Mouse (Mus musculus) cerebral cortex, adult 2 months (tissue): ENCODE measurements around the gene Tm9sf3.

Source experiments
- WGBS: fragments of 180-500 bp; shearing (Covaris S2); methylation state at CpG from one replicate; pipeline ENCODE4 v1.1.7; 2018; 5-methylcytosine and 5-hydroxymethylcytosine counted together

The Tm9sf3 gene

DNA sequence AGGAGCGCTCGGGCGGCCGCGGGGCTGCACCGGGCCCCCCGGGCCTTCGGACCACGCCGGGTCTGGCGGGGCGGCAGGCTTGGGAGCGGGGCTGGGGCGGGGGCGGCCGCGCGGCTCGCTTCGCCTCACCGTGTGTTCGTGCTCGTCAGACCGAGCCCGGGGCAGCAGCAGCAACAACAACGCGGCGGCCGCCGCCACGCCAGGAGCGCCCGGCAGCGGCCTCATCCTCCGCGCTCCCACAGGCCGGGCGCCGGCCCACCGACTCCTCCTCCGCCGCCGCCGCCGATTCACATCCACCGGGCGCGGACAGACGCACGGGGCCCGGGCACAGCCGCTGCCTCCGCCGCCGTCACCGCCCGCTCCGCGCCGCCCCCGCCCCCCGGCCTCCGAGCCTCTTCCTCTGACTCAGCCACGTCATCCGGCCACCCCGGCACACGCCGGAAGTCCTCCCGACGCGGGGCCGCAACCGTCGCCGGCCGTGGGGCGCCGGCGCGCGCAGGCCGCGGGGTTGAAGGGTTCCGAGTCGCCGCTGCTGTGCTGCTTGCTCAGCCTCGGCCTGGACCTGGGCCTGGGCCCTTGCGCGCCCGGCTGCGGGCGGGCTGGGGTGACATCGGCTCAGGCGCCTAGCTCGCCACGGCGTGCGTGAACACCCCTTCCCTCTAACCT is at the start of gene Tm9sf3:
Gene Tm9sf3, minus strand, starts transcription at position 368 of the 666 bp plus-strand sequence.
- under 1% methylated on average over 96 of the region's 98 CpGs for WGBS

DNA sequence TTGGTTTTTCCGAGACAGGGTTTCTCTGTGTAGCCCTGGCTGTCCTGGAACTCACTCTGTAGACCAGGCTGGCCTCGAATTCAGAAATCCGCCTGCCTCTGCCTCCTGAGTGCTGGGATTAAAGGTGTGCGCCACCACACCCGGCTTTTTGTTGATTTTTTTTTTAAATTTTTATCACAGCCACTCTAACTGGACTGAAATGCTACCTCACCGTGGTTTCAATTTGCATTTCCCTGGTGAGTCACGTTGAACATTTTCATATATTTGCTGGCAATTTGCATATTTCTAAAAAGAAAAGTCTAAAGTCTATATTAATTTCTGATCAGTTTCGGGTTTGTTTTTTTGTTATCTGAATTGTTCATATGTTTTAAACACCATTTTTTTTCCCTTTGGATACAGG is 48.8 kb upstream of the Tm9sf3 start:
- WGBS = 67% methylated on average over 8 of the region's 8 CpGs

GRCm38 (mm10) chr19:41312027-41312426 is 48.2 kb upstream of the Tm9sf3 start:
- 93% methylated on average over 4 of the region's 4 CpGs for WGBS

DNA sequence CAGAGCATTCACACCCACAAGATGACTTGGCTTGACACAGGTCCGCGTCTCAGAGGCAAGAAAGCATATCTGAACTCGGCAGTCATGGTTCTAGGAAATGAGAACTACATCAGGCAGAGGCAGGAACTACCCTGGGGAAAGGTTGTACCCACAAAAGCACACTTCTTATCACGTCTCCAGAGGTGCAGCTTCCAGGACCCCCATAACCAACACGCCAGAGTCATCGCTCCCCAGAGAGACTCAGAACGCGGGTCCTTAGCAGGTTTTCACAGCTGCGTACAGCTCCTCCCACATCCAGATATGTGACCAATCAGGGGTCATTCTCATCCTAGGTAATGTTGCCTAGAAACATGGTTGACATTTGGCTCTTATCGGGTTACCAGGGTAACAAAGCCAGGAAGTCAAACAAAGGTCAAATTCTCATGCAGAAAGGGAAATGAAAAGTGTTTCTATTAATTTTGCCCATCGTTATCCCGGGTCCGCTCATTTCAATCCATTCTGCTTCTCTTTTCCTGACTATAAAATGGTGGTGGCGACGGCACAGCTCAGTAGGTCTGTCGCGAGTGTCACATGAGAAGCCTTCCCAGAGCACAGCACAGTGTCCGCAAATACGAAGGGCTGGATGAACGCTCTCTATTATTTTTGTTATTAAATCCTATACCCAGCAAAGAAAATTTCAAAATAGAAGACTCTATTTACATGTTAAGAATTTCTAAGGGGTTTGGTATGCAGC is 47.3 kb upstream of the Tm9sf3 start:
- 28% methylated on average over 20 of the region's 20 CpGs for WGBS

- 85% methylated on average over 3 of the region's 3 CpGs for WGBS
Observed at GRCm38 (mm10) chr19:41303933-41304332, 40.1 kb upstream of the Tm9sf3 start.

GRCm38 (mm10) chr19:41303433-41303832 is 39.6 kb upstream of the Tm9sf3 start:
- 84% methylated on average over 6 of the region's 6 CpGs for WGBS

GRCm38 (mm10) chr19:41301856-41302255 is 38.1 kb upstream of the Tm9sf3 start:
- 86% methylated on average over 6 of the region's 6 CpGs for WGBS

DNA sequence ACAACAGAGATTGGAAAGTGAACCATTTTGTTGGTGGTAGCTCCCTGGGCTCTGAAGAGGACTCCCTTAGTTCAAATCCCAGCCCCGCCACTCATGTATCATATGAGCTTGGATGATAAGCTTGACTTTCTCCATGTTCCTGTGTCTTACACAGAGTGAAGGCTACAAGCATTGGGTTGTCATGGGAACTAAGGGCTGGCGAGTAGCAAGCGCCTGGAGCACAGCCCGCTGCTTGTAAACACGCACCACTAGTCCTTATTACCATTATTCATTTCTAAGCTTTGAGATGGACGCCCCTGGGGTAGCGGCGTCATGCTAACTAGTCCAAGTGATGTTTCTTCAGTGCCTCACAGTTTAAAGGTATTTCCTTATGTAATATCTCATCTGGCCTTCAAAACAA is 35.6 kb upstream of the Tm9sf3 start:
- 62% methylated on average over 8 of the region's 8 CpGs for WGBS

- 80% methylated on average over 5 of the region's 5 CpGs for WGBS
Observed at GRCm38 (mm10) chr19:41290952-41291619, 27.3 kb upstream of the Tm9sf3 start.

DNA sequence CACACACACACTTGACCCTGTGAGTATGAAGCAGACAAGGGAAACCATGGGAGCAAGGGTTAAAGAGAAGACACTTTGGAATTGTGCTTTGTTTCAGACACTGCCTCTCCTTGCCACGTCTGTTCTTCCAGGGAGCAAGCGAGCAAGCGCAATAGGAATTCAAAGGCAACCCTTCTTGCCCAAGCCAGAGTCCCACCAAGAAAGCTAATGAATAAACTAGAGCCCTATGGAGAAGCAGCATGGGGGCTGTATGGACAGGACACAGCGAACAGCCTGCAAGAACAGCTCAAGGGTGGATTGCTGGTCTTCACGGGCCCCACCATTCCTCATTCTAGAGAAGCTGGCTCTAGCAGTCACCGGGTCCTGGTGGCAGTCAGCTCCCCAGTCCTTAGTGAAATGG is 24.8 kb upstream of the Tm9sf3 start:
- WGBS = 66% methylated on average over 6 of the region's 6 CpGs

DNA sequence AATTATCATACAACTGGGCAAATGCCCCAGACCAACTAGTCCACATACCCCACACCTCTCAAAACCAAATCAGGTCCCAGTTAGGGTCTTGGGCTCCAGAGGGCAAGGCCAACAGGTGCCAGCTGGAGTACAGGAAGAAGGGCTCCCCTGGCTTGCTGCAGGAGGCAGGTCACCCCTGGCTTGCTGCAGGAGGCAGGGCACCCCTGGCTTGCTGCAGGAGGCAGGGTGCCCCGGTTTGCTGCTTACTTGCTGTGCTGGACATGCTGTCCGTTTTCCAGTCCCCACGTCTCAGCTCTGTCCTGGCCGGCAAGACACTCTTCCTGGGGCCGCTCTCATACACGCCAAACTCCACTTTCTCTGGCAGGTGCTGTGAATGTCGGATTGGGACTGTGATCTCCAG is 23.4 kb upstream of the Tm9sf3 start:
- WGBS = 84% methylated on average over 7 of the region's 7 CpGs

DNA sequence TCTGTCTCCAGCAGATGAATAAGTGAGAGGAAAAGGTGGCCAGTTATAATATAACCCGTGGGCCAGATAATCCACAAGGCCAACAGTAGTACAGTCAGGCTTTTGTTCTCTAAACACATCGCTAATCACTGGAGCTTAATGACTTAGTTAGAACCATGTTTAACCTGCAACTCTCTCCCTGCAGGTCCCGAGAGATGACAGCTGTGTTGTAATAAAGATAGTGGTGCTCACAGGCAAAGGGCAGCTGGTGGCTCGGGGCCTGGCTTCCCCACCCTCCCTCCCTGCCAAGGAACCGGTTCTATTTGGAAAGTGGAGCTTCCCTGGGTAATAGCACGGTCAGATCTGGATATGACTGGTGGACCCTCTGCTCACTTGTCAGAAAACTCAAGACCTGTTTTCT is 20.7 kb upstream of the Tm9sf3 start:
- WGBS = 76% methylated on average over 6 of the region's 6 CpGs

- WGBS = 82% methylated on average over 5 of the region's 5 CpGs
Observed at GRCm38 (mm10) chr19:41282718-41283117, 18.9 kb upstream of the Tm9sf3 start.

DNA sequence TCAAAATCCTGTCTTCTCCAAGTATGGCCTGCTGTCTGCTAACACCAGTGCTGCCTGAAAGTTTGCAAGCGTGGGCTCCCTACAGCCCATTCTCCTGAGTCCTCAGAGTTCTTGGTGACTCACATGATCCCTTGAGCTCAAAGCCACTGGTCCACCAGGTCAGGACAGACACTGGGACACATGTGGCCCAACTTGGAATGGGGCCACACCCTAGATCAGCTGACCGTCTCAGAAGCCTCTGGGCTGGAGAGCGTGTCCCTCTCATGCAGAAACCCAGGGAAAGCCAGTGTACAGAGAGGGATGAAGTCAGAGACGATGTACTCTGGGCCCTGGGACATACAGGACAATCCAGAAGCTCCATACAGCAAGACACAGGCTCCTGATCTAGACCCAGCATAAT is 18.4 kb upstream of the Tm9sf3 start:
- WGBS = 87% methylated on average over 4 of the region's 4 CpGs

GRCm38 (mm10) chr19:41279724-41280244 is 16.0 kb upstream of the Tm9sf3 start:
- 68% methylated on average over 8 of the region's 8 CpGs for WGBS

DNA sequence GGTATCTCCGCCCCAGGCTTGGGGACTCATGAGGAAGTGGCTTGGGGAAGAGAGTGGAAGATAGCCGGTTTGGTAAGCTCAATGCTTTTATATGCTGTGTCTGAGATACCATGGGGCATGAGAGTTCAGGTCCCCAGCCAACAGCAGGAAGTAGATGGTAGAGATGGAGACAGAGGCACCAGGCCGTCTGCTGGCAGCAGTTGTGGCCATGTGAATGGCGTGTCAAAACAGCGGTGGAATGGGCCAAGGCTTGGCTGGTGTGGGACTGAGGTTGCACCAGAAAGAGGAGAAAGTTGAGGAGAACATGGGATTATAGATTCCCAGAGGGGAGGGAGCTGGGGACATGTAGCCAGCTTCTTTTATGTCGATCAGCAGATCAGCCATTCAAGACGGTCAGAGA is 14.8 kb upstream of the Tm9sf3 start:
- 85% methylated on average over 7 of the region's 7 CpGs for WGBS

- 68% methylated on average over 3 of the region's 3 CpGs for WGBS
Observed at GRCm38 (mm10) chr19:41275588-41275987, 11.8 kb upstream of the Tm9sf3 start.

DNA sequence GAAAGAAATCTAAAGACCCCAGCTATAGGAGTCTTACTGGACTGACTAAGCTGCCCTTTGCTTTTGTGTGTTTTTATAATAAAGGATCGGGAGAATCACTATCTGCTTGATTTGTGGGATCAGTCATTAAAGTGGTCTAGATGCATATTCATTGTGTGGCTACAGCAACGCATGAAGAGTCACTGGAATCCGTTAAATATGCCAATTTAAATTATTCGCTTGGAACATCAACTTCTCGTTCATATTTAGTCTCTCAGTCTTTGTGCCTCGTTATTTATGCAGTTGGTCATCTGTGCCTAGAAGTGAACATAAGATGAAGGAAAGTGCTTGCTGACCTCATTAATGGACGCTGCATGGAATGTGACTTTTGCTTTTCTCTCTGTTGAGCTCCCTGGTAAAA is 7.1 kb upstream of the Tm9sf3 start:
- WGBS = 53% methylated on average over 7 of the region's 7 CpGs

GRCm38 (mm10) chr19:41270151-41270727 is 6.4 kb upstream of the Tm9sf3 start:
- 16% methylated on average over 9 of the region's 9 CpGs for WGBS

DNA sequence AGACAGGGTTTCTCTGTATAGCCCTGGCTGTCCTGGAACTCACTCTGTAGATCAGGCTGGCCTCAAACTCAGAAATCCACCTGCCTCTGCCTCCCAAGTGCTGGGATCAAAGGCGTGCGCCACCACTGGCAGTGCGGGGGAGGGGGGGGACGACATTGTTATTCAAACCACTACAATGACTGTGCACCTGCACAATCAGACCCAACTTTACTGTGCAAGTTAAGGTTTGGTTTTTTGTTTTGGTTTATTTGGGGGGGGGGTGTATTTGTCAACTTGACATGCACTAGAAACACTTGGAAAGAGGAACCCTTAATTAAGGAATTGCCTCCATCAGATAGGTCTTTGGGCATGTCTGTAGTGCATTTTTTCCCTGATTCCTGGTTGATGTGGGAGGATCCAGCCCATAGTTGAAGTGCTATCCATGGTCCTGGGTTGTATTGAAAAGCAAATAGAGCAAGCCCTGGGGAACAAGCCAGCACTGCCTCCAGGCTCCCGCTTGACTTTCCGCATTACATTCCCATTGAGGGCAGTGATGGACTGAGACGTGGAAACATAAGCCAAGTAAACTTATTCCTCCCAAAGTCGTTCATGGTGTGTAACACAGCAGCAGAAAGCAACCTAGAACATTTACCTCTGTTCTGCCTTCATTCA is 2.6 kb upstream of the Tm9sf3 start:
- WGBS = 66% methylated on average over 8 of the region's 8 CpGs

DNA sequence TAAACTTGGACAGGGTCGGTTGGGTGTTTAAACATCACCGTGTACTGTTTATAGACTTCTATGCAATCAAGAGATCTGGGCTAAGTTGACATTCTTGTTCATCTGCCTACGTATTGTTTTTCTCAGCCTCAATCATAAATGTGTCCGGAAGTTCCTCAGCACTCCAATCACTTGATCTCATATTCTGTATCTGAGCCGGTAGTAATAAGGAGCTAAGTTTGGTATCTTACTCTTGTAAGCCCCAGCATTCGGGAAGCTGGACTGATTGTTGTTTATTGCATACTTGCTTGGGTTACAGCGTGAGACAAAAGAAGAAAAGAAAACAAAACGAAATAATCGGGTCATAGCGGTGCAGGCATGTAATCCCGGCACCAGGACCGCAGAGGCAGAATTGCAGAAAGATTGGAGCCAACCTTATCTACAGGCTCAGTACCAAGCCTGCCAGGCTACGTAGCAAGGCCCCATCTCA is 568 bp upstream of the Tm9sf3 start:
- 11% methylated on average over 13 of the region's 13 CpGs for WGBS
